Mouse (Mus musculus) R1 (cell line): ENCODE measurements around the gene Ctc1.

Experiments
- DNase-seq: peaks from one replicate; pipeline ENCODE4 v3.0.0-alpha.2; 2018; ENCODE audit warnings: low read depth, low spot score

Gene Ctc1

DNA sequence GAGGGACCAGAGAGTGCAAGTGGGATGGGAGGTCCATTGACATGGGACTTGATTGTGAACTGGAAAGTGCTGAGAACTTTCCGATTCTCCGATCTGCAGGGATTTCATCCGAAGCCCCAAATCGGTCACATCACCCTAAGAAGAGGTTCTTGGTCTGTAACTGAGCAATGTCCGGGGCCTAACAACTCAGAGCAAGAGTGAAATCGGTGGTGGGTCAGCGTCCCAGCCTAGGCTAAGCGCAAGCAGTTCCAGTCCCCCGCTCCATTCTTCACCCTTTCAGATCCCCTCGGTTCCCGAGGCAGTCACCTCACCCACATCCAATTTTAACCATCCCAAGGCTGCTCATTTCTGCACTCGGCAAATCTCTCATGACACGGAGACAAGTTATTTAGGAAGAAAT is 54.4 kb downstream of the Ctc1 start:
- DNase-seq = no peak

DNA sequence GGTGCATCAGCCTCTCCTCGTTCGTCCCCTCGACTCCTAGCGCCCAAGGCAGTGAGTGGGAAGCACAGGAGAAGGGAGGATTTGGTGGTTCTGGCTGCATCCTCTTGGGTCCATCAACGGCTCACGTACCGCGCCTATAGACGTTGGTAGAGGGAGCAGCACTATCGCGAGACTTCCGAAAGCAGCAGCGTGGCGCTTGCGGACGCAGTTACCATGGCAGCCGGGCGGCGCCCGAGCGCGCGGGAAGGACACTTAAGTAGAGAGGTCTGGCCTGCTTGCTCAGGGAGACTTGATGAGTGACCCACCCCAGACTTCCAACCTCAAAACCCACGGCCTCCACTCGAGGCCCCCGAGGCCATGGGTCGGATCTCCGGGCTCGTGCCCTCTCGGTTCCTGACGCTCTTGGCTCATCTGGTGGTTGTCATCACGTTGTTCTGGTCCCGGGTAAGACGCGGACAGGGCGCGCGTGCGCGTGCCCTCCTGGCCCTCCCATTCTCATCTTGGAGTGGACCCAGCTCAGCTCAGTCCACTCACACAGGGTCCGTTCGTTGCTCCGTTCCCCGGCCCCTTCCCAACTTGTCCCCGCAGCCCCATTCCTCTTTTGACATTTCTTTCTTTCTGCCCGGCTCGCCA is 55.0 kb downstream of the Ctc1 start, which contains the start of gene Tmem107:
Gene Tmem107, plus strand, starts transcription at position 217 of the 633 bp plus-strand sequence.
- peak; percentile 96 for DNase-seq

DNA sequence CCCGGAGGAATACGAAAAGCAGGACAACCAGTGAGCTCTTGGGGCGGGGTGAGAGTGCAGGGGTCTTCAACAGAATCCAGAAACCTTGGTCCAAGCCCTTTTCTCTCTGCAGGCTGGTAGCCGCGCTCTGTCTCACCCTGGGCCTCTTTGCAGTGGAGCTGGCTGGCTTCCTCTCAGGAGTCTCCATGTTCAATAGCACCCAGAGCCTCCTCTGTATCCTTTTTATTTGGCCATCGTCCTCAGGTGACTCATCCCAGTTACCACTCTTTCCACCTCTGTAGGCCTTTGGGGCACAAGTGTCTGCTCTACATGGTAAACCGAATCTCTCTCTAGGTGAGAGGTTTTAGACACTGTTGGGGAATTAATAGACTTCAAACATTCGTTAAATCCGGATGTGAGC is 55.6 kb downstream of the Ctc1 start:
- DNase-seq = no peak

DNA sequence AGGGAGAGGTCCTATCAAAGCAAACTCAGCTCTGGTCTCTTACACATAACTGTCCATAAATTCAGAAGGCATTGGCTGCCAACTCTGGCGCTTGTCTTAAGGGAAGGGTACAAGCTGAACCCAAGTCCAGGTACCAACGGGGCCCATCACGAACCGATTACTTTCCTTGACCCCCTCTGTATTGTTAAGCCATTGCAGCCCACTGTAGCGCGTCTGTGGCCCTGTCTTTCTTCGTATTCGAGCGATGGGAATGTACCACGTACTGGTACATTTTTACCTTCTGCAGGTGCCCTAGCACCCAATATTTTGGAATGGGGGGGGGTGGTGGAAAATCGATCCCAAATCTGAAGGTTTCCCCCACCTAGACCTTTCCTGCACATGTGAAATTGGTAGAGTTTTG is 56.5 kb downstream of the Ctc1 start:
- no peak for DNase-seq

DNA sequence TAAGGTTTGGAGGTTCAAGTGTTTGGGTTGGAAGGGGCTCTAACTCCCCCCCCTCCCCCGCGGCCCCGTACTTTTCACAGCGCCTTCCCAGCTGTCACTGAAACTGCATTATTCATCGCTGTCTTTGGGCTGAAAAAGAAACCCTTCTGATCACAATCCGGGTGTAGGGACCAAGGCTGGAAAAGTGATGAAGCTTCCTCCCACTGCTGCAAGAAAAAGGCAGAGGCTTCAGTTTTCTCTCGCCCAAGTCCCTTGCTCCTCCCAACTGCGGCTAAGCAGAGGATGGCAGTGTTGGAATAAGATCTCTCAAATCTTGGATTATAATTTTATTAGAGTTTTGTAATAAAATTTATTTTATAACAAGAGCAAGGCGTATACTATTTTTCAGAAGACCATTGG is 57.0 kb downstream of the Ctc1 start:
- no peak for DNase-seq

DNA sequence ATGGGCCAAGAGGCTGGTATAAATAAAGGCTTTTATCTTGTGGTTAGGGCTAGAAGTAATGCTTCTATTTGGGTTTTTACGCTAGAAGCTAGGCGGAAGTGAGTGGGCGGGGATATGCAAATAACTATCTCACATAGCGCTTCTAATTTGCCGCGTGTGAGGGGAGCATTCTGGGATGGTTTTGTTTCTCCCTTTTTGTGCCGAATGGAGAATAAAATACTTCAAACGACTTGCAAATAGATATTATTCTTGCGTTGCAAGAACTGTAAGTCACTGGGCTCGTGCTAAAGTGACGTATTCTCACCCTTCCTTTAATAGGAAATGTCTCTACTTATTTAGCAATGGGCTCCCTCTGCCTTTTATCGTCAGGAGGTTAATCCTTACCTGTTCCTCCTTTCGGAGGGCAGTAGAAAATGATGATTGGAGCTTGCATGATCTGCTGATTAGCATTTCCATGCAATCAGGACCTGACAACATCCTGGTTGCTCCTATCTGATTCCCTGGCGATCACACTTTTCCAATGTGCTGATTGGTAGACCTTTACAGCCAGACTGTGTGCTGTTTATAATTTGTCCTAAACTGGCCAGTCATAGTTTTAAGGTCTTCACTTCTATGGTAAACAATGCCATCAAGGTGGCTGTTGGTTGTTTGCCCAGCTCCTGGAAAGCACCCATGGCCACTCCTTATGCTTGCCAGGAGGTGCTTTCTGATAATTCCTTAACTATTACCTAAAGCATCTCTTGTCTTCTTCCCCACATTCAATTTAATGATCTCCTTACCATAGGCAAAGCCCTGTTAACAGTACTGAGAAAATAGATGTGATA is 57.6 kb downstream of the Ctc1 start:
- DNase-seq = peak; percentile 99

DNA sequence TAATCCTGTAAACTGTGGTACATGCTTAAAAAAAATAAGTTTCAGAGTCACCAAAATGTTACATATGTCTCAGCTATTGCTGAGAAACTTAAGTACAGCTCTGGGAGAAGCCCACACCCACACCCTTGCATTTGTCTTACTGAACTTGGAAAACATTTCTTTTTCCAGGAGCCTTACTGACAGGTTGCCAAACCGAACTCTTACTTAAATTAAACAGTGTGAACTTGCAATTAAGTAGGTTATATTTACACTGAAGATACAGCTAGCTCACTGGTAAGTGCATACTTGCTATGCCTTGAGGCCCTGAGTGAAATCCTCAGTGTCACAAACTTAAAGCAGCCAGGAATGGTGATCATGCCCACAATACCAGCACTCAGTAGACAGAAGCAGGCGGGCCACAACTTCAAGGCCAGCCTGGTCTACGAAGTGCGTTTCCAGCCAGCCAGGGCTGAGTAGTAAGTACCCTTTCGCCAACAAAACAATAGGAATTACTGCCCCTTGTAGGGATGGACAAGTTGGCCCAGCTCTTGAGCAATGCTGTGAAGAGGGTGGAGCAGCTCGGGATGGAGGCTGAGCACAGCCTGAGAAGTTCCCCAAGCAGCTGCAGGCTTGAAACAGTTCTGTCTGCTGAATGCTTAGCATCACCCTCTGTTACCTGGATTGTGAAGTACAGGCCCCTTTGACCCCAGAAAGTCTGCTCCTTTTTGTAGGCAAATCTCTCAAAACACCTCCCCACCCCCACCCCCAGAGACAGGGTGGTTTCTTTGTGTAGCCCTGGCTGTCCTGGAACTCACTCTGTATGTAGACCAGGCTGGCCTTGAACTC is 58.5 kb downstream of the Ctc1 start:
- no peak for DNase-seq

DNA sequence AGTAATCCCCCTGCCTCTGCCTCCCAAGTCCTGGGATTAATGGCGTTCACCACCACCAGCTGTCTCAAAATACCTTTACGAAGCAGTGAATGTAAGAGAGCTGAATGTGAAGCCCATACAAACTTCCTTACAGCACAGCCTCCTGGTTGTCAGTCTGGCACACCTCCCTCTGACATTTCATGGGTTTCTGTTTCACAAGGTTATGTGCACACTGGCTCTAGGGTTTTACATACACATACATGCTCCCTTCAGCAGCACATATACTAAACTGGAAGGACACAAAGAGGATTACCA is 59.0 kb downstream of the Ctc1 start:
- no peak for DNase-seq

DNA sequence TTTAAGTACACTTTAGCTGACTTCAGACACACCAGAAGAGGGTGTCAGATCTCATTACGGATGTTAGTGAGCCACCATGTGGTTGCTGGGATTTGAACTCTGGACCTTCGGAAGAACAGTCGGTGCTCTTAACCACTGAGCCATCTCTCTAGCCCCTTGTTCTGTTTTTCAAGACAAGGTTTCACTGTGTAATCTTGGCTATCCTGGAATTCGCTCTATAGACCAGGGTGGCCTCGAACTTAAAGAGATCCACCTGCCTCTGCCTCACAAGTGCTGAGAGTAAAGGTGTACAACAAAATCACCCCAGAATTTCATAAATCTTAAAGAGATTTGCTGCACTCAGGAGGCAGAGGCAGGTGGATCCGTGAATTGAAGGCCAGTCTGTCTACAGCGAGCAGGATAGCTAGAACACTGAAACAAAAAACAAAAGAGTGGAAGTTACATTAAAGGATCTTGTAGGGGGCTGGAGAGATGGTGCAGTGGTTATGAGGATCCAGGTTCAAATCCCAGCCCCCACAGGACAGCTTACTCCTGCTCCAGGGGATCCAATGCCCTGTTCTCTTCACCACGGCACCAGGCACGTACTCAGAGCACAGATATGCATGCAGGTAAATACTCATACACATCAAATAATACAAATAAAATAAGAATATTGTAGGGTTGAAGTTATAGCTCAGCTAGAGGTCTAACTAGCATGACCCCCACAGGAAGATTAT is 60.2 kb downstream of the Ctc1 start:
- peak; percentile 89 for DNase-seq

DNA sequence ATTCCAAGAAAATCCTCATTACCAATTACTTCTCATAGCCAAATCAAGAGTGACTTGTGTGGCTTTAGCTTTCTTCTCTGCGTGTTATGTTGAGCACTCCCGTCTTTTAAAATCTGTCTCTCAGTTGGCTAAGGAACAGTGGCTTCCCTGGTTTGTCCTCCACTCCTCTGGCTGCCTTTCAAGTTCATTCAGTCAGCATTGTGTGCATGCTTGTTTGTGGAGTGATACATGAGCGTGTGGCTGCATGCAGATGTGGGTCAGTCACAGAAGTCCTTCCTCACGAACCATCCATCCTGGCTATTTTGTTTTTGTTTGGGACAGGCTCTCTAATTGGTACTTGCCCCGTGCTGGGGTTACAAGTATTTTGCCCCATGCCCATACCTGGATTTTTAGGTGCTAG is 60.9 kb downstream of the Ctc1 start:
- DNase-seq = no peak

DNA sequence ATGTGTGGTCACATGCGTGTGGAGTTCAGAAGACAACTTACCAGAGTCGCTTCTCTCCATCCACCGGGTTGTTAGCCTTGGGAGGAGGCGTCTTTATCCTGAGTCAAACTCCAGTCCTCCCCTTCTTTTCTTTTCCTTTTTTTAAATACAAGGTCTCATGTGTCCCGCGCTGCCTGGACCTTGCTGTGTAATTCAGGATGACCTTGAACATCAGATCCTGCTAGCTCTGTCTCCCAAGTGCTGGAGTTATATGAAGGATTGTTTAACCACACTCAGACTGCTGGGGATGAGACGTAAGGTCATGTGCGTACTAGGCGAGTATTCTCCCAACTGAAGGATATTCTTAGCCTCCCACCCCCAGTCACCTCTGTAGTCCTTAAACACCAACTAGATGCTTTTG is 61.6 kb downstream of the Ctc1 start:
- no peak for DNase-seq

DNA sequence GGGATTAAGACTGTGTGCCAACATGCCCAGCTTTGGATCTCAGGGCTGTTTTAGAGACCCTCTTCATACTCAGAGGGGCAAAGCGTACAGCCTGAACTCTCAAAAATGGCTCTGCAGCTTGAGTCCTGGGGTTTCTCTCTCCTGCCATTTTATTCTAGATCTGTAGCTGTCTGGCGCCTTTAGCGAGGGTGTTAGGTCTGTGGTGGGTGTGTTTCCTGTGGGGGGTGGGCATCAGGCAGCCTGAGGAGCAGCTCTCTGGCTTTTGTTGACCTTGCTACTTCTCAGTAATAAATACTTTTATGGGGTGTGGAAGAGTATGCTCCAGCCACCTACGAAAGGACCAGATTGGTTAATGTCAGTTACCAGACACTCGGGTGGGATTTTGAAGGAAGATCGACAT is 62.3 kb downstream of the Ctc1 start:
- DNase-seq = no peak

DNA sequence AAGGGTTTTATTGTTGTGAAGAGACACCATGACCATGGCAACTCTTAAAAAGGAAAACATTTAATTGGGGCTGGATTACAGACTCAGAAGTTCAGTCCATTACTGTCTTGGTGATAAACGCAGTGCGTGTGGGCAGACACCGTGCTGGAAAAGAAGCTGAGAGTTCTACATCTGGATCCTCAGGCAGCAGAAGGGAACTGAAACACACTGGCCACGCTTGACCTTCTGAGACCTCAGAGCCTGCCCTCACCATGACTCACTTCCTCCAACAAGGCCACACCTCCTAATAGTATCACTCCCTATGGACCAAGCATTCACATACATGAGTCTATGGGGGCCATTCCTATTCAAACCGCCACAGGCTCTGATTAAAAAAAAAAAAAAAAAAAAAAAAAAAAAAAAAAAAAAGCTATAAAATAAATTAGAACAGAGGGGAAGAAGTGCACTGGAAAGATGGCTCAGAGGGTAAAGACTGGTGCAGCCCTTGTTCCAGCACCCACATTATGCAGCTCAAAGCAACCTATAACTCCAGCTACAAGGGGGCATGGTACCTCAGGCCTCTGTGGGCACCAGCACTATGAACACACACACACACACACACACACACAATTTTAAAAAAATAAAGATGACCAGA is 63.2 kb downstream of the Ctc1 start:
- no peak for DNase-seq

DNA sequence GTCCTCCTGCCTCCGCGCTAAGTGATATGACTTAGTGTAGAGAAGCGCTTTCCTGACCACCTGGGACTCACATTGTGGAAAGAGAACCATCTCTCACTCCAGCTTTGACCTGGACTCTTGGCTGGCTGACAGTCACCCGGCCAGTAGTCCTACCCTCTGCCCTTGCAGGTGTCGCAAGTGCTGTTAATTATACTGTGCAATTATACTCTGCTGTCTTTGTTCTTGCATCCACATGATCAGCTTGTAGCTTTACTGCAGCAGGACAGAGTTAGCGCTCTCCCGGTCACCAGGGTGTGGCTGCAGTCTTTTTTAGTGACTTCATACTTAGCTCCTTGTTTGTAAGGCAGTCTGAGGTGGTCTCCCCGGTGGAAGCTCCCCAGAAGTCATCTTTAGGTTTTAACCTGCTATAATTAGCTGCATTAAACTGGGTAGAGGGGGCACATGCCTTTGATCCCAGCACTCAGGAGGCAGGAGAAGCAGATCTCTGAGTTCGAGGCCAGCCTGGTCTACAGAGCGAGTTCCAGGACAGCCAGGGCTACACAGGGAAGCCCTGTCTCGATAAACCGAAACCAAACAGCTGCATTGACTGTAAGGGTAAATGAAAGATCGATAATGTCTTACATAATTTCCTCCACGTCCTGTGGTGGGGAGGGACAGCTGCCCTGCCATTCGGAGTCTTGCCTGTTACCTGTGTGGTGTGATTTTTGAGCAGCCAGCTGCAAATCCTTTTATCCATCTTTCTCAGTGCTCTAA is 64.6 kb downstream of the Ctc1 start:
- no peak for DNase-seq

DNA sequence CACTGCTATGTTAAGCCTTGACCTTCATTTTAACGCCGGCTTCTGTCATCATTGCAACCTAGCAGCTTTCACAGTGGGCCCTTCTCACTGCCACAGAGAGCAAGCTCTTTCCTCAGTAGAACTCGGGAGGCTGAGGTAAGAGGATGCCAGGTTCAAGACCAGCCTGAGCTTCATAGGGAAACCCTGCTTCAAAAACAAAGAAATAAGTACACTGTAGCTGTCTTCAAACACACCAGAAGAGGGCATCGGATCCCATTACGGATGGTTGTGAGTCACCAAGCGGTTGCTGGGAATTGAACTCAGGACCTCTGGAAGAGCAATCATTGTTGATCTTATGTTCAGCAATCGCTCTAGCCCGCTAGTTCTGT is 65.1 kb downstream of the Ctc1 start:
- DNase-seq = peak; percentile 65

DNA sequence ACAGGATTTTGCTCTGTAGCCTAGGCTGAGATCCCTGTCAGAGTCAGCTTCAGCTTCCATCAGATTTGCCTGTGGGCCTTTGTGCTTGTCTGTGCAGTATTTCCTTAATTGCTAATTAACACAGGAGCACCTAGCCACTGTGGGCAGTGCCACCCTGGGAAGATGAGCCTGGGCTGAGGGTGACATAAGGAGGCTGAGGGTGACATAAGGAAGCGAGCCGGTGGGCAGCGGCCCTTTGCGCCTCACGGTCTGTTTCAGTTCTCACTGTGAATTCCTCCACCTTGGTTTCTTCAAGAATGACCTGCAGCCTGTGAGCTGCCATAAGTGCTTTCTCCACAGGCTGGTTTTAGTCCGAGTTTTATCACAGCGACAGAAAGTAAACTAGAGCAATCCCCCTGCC is 65.9 kb downstream of the Ctc1 start:
- no peak for DNase-seq

DNA sequence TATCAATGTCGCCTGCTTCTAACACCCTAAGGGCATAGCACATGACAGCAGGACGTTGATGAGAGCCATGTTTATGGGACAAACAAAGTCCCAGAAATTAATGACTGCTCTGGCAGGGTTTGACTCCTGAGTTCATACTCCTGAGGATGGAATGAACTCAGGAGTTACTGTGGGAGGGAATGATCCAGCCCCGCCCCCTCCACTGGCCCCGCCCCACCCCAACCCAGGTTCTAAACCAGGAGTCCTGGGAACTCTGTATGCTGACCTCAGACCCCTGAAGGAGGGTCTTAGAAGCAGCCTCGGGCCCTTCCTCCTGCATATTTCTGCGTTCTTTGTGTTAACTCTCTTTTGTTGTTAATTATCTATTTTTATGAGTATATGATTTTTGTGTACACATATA is 69.9 kb downstream of the Ctc1 start:
- peak; percentile 58 for DNase-seq
